Mouse (Mus musculus) spleen, adult 2 months (tissue): ENCODE measurements around the gene Snrpc. TPM values are rescaled to one million over a fixed set of nuclear protein-coding genes. Genes with fewer than 3 reads are reported as not detected.

Experiments
- DNase-seq, 2 experiments: peaks; one replicate each; pipeline versions ENCODE4 v3.0.0 to v3.0.0-alpha.2; 2012 to 2021; ENCODE audit warnings: low spot score in 2 of 2, low read depth in 1 of 2
- H3K27ac ChIP-seq: fragments of 200-500 bp; 2 replicates; pipeline ENCODE4 v1.5.1; 2012; ENCODE audit warnings: low read length, inconsistent platforms; ENCODE audit not compliant: insufficient read depth
- H3K27me3 ChIP-seq: fragments of 200-500 bp; 2 replicates; pipeline ENCODE4 v1.6.1; 2012; ENCODE audit warnings: mild to moderate bottlenecking, moderate library complexity, low read length, inconsistent platforms; ENCODE audit not compliant: control insufficient read depth, insufficient read depth
- H3K36me3 ChIP-seq: fragments of 200-500 bp; 2 replicates; pipeline ENCODE4 v1.6.1; 2012; ENCODE audit warnings: mild to moderate bottlenecking, low read length, inconsistent platforms; ENCODE audit not compliant: control insufficient read depth, insufficient read depth
- H3K4me1 ChIP-seq: fragments of 200-500 bp; 2 replicates; pipeline ENCODE4 v1.6.1; 2011; ENCODE audit warnings: inconsistent platforms; ENCODE audit not compliant: control insufficient read depth, insufficient read depth, insufficient read length
- H3K4me3 ChIP-seq: fragments of 200-500 bp; 2 replicates; pipeline ENCODE4 v1.5.1; 2011; ENCODE audit warnings: mild to moderate bottlenecking, inconsistent platforms; ENCODE audit not compliant: insufficient read depth, insufficient read length; ENCODE audit errors: extremely low read depth
- CTCF ChIP-seq: fragments of 200-500 bp; IDR thresholded peaks from 2 replicates; pipeline ENCODE4 v1.5.1; 2011; ENCODE audit warnings: mild to moderate bottlenecking, inconsistent platforms; ENCODE audit not compliant: insufficient read depth, insufficient read length, insufficient replicate concordance; ENCODE audit errors: extremely low read depth
- POLR2A ChIP-seq: fragments of 200-500 bp; IDR thresholded peaks from 2 replicates; pipeline ENCODE4 v1.6.1; 2011; ENCODE audit warnings: low read depth, low read length, inconsistent platforms
- WGBS: fragments of 180-500 bp; shearing (Covaris S2); methylation state at CpG from one replicate; pipeline ENCODE4 v1.1.7; 2018; 5-methylcytosine and 5-hydroxymethylcytosine counted together
- polyA plus RNA-seq: library from polyadenylated mRNA; depleted of rRNA; stranded (reverse); fragments of >200 nt; gene quantifications from 2 replicates; pipeline ENCODE4 v1.2.3, GENCODE M21; 2012

The Snrpc gene
- polyA plus RNA-seq, 1 experiment, result 63.5 TPM

DNA sequence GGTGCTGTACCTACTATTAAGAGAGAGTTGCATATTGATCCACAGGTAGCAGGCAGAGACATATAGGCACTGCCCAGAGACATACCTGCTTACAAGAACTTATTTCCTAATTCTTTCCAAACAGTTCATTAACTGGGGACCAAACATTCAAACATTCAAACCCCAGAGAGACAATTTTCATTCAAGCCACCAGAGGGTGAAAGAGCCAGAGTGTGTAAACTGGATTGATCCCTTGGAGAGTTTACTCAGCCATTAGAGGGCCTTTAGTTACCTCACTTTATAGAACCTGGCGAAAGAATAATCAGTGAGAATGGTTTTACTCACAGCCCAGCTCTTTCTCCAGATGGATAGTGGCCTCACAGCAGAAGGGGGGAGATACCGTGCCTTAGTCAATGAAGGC lies 27.5 kb downstream of the Snrpc start:
- no peaks in the 10 kb centered on the region for H3K4me1 ChIP-seq
- no peaks in the 10 kb centered on the region for H3K27me3 ChIP-seq
- no peak overlapping the region for H3K4me3 ChIP-seq
- no peaks in the 10 kb centered on the region for H3K36me3 ChIP-seq
- H3K27ac ChIP-seq, result no peak overlapping the region
- DNase-seq, result no peak
- no peak for TF ChIP-seq CTCF
- TF ChIP-seq POLR2A, result no peak
- 90% methylated on average over 2 of the region's 2 CpGs for WGBS

DNA sequence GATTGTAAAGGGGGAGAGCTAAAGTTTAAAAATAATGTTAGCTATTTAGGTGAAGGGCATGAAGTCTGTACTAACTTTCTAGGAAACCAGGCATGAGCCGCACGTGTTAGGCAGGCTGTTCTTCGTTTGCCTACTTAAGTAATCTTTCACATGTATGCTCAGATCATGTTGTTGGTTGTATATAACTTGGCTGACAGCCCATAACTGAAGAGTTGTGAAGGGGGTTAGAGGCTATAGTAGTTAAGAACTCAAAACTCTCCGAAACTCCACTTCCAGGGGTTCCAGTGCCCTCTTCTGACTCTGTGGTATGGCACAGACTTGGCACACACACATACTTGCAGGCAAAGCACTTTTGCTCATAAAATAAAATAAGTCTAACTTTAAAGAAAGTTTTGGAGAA lies 28.8 kb downstream of the Snrpc start:
- H3K4me3 ChIP-seq, result no peak overlapping the region
- TF ChIP-seq CTCF (no peak), POLR2A (no peak)
- H3K27me3 ChIP-seq, result no peaks in the 10 kb centered on the region
- 86% methylated on average over 4 of the region's 4 CpGs for WGBS
- no peaks in the 10 kb centered on the region for H3K4me1 ChIP-seq
- H3K36me3 ChIP-seq, result no peaks in the 10 kb centered on the region
- DNase-seq, result no peak
- H3K27ac ChIP-seq, result no peak overlapping the region

DNA sequence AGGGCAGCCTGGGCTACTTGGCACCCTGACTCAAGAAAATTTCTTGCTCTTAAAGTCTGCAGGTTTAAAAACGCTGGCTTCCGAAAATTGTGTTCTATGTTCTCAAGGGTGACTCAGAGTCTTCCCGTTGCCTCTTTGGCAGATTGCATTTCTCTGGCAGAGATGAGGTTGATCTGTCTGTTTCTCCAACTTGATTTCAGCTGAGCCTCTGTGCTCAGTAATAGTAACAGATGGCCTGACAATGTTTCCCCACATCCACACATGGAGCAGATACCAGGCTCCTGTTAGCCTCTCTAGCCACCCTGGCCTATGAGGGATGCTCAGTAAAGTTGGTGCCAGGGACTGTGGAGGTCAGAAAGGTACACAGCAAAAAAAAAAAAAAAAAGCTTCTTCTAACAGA lies 33.9 kb downstream of the Snrpc start:
- Histone ChIP-seq H3K36me3 (no peaks in the 10 kb centered on the region), H3K27me3 (no peaks in the 10 kb centered on the region), H3K27ac (no peak overlapping the region), H3K4me1 (no peaks in the 10 kb centered on the region), H3K4me3 (no peak overlapping the region)
- no peak for TF ChIP-seq POLR2A
- TF ChIP-seq CTCF, result no peak
- 87% methylated on average over 3 of the region's 3 CpGs for WGBS
- no peak for DNase-seq

DNA sequence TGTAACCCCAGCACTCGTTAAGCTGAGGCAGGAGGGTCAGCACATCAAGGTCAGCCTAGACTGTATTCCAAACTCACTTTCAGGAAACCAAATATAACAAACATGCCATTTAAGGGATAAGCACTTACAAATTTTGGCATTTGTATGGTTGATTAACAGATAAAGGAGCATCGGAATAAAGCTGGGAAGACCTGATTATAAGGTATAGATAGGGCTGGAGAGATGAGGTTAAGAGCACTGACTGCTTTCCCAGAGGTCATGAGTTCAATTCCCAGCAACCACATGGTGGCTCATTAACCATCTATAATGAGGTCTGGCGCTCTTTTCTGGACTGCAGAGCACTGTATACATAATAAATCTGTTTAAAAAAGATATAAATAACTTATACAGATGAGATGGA lies 35.6 kb downstream of the Snrpc start:
- Histone ChIP-seq H3K27ac (no peak overlapping the region), H3K36me3 (no peaks in the 10 kb centered on the region), H3K4me1 (no peaks in the 10 kb centered on the region), H3K27me3 (no peaks in the 10 kb centered on the region), H3K4me3 (no peak overlapping the region)
- DNase-seq, result no peak
- TF ChIP-seq CTCF (no peak), POLR2A (no peak)
- 80% methylated on average over 3 of the region's 3 CpGs for WGBS

DNA sequence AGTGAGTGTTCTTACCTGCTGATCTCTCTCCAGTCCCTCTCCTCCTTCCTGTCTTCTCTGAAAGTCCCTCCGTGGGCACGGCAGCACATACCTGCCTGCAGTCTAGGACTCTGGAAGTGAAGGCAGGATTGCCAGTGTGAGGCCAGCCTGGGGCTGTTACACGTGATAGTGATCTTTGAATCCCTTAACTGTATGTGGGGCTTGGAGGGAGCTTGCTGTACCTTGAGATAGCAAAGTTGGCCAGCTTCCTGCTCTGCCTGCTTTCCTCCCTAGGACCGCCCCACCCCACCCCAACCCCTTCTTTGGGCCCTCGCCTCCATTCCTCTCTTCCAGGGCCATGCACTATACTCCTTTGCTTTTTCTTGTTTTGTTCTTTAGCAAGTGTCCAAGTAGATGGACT lies 36.6 kb downstream of the Snrpc start:
- no peak for DNase-seq
- no peak for TF ChIP-seq CTCF
- TF ChIP-seq POLR2A, result no peak

DNA sequence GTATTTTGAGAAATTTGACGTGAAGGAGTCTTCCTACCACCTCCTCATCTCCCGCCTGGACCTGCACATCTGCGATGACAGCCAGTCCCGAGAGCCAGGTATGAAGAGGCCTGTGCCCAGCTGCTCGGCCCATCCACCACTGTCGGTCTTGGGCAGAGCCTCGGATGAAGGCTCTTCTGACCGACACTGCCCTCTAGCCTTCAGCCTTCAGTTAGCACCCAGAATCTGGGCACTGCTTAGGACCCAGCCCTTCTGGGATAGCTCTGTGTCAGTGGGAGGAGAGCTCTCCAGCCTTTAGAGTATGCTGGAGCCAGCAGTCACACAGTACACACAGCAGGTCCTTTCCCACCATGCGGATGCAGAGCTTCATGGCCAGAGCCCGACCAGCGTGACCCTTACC lies 43.6 kb downstream of the Snrpc start:
- no peak overlapping the region for H3K27ac ChIP-seq
- no peaks in the 10 kb centered on the region for H3K4me1 ChIP-seq
- no peak for DNase-seq
- 87% methylated on average over 11 of the region's 11 CpGs for WGBS
- no peak overlapping the region for H3K4me3 ChIP-seq
- no peaks in the 10 kb centered on the region for H3K27me3 ChIP-seq
- TF ChIP-seq CTCF, result no peak
- TF ChIP-seq POLR2A, result no peak
- H3K36me3 ChIP-seq, result peaks cover 2% of the 10 kb centered on the region; the same call in 1 of the 2 replicates

More for the DNA sequence above, 36.6 kb downstream of the Snrpc start:
- no peak overlapping the region for H3K4me3 ChIP-seq
- H3K4me1 ChIP-seq, result no peaks in the 10 kb centered on the region
- no peaks in the 10 kb centered on the region for H3K36me3 ChIP-seq
- no peak overlapping the region for H3K27ac ChIP-seq
- no peaks in the 10 kb centered on the region for H3K27me3 ChIP-seq
- 59% methylated on average over 5 of the region's 5 CpGs for WGBS

DNA sequence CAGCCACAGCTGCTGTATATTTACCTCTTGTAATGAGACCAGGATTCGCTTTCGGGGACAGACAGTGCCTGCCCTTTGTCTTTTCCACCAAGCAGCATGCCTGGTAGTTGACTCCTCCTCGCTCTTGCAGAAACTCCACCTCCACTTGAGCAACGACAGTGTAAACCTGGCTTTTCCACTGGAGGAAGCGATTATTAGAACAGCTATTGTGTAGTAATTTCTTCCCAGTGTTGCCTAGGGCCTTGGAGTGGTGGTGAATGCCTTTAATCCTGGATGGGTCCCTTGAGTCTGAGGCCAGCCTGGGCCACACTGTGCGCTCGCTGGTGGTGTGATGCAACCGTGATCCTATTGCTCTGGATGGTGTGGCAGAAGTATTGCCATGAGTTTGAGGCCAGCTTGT lies 45.2 kb downstream of the Snrpc start:
- no peaks in the 10 kb centered on the region for H3K4me1 ChIP-seq
- H3K27ac ChIP-seq, result no peak overlapping the region
- peaks cover 2% of the 10 kb centered on the region; the same call in 1 of the 2 replicates for H3K36me3 ChIP-seq
- no peak overlapping the region for H3K4me3 ChIP-seq
- H3K27me3 ChIP-seq, result no peaks in the 10 kb centered on the region
- TF ChIP-seq POLR2A (no peak), CTCF (no peak)
- no peak for DNase-seq
- WGBS, result 91% methylated on average over 8 of the region's 8 CpGs
